Mouse (Mus musculus) brown adipose tissue, adult 24 weeks (tissue): ENCODE results near the gene Map2. TPM values are rescaled to one million over a fixed set of nuclear protein-coding genes. Genes with fewer than 3 reads are reported as not detected.

Experiments
- H3K27ac ChIP-seq: fragments of 200-500 bp; replicated peaks from 2 replicates; pipeline ENCODE4 v1.5.1; 2012; ENCODE audit warnings: low read depth, mild to moderate bottlenecking, low read length
- H3K4me1 ChIP-seq: fragments of 200-500 bp; 2 replicates; pipeline ENCODE4 v1.6.1; 2012; ENCODE audit warnings: low read length, mixed read lengths; ENCODE audit not compliant: control insufficient read depth, insufficient read depth, insufficient read length
- H3K4me3 ChIP-seq: fragments of 200-500 bp; 2 replicates; pipeline ENCODE4 v1.5.1; 2012; ENCODE audit warnings: low read depth, mild to moderate bottlenecking, low read length, moderate library complexity; ENCODE audit not compliant: insufficient read depth
- polyA plus RNA-seq: library from polyadenylated mRNA; stranded (reverse); fragments of >200 nt; gene quantifications from 2 replicates; pipeline ENCODE4 v1.2.4, GENCODE M21; 2012; ENCODE audit not compliant: missing spikeins, insufficient read depth, insufficient read length

The Map2 gene
- polyA plus RNA-seq, 1 experiment, result 3.6 TPM

DNA sequence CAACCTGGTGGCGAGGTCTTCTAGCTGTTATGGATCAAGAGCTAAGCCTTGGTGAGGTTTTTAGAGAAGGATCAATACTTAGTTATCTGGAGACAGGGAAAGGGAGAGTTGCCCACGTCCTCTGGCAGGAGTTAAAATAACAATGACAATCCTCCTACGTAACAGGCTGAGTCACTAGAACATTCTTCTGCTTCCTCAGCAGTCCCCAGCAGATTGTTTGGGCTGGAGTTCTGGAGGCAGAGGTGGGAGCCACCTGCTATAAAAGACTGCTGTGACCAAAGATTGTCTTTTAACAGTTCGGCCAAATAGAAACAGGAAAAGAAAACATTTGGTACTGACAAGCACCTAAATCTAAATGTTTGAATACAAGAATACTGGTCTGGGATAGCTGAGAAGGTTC is 190.5 kb downstream of the Map2 start:
- Histone ChIP-seq H3K4me3 (no peak overlapping the region), H3K4me1 (no peaks in the 10 kb centered on the region), H3K27ac (no peak overlapping the region)

DNA sequence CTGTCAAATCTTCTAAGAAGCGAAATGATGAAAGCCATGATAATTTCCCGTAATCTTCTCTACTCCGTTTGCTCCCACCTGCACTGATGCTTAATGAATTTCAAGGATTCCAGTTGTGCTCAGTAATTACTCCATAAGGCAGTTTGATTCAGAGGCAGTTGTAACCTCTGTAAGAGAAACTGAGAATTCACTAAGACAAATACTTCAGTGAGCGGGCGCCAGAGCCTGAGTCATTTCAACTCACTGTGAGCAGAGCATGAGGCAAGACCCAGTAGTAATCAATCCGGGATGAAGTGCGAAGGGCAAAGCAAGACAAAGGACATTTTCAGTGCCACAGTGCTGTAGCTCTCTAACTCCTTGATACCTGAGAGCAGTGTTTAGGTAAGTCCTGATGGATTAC is 194.4 kb downstream of the Map2 start:
- Histone ChIP-seq H3K27ac (no peak overlapping the region), H3K4me1 (no peaks in the 10 kb centered on the region), H3K4me3 (no peak overlapping the region)

DNA sequence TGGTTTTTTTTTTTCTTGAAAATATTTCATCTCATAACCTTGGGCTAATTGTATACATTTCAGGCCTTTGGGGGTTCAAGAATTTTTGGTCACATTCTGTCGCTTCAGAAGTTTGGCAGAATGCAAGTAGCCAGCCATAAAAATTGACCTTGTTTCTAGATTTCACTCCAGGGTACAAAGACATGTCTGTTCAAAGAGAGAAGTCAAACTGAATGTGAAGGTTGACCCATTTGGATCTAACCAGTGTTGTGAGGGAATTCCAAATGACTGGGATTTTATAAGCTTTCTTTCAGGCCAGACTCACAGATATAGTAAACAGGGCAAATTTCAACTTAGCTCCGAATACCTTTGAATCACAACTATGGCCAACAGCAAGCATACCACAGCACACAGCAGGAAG is 196.3 kb downstream of the Map2 start:
- Histone ChIP-seq H3K4me3 (no peak overlapping the region), H3K4me1 (no peaks in the 10 kb centered on the region), H3K27ac (no peak overlapping the region)

DNA sequence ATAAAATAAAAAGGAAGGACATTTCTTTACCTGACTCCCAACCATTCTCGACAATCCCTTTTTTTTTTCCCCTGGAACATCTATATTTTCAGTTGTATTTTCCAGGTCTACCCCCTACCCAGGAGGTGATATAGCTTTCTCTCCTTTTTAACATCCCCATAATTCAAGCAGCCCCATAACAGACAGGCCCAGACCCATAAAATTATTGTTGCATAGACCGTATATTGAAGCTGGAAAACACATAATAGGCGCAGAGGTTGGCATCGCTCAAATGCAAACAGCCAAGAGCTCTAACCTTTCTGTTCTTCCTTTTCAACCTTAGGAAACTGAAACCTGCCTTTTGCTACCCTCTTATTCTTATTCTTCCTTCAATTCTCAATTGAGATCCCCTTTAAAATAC is 211.2 kb downstream of the Map2 start:
- Histone ChIP-seq H3K27ac (no peak overlapping the region), H3K4me1 (no peaks in the 10 kb centered on the region), H3K4me3 (no peak overlapping the region)

DNA sequence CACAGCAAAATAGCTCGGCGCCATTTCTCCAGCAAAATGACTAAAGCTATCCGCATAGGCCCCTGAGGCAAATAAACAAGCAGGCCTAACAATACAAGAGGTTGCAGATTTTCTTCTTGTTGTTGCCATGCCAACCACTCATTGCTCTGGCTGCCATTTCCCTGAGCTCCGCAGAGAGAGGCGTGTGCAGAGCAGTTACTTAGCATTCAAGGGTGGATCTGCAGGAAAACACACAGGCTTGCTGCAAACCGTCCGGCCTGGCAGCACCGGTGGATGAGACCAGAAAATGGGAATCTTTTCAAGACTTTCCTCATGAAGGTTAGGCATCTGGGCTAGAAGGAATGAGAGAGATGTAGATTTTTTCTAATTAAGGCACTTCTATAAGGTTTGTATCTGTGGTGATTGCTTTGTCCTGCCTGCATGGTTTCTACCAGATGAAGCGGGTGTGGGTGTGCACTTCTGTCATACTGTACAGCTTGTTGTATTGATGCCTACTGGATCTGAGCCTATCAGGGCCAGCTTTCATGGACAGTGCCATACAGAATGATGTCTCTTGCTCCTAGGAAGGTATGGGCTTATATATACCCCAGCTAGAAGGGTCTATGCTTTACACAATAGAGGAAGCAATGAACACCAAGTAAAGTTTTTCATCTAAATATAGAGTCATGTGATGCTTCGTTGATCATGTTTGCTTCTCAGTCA is 211.8 kb downstream of the Map2 start:
- Histone ChIP-seq H3K4me1 (no peaks in the 10 kb centered on the region), H3K4me3 (no peak overlapping the region), H3K27ac (no peak overlapping the region)

DNA sequence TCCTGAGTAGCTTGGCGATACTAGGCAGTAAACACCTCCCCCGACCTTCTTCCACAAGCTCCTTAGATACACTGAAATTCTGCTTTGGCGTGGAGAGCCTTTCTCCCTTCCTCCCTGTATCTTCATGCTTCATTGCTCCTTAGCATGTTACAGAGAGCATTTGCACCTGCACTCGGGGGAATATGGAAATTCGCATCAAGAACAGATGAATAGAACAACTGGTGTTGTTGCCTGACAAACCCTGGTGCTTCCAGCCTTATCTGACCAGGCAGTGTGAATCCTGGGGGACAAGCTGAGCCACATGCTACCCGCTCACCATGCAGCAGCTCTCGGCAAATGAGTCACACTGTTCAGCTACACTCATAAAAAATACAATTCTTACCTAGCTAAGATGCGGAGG is 213.5 kb downstream of the Map2 start:
- Histone ChIP-seq H3K4me1 (no peaks in the 10 kb centered on the region), H3K4me3 (no peak overlapping the region), H3K27ac (no peak overlapping the region)

DNA sequence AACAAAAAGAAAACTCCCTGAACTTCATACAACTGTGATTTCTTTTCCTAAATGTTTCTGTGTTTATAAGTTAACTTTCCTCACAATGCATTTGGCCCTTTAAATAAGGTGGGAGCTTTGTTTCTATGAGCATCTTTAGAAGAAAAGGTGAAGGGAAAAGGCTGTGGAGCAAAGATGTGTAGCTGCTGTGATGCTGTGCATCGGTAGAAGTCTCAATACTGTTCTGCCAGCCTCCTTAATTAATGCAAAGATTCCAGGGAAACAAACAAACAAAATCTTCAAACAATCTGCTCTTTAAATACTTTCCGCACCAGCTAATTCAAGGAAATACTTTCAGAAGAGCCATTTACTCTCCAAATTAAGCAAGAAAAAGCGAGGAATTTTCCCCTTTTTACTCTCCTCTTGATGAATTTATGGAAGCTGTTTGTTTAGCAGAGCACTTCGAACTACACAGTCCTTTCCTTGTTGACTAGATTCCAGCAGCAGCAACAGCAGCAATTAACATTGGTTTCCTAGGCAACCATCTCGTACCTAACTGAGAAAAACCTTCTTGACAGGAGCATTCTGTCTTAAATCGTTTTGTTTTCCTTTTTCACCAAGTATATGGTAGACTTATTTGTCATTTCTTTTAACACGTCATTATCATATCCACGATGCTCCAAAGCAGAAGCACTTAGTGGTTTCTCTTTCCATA is 220.0 kb downstream of the Map2 start:
- Histone ChIP-seq H3K4me3 (no peak overlapping the region), H3K4me1 (no peaks in the 10 kb centered on the region), H3K27ac (no peak overlapping the region)

DNA sequence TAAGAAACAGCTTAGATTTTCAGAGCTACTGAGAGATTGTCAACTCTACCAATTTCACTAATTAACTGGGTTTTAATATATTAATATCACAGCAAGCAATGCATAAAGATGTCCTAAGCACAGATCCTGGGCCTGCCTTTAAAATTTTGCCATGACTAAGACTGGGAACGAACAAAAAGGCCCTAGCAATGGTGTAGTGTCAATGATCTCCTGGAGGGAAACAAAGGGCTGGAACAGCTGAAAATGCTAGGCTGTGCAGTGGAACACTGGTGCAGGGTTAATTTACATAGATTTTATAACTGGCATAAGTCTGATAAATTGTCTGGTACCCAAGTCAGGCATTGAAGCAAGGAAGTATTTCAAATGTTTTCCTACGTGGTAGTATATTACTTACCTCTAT is 220.8 kb downstream of the Map2 start:
- Histone ChIP-seq H3K27ac (no peak overlapping the region), H3K4me1 (no peaks in the 10 kb centered on the region), H3K4me3 (no peak overlapping the region)

DNA sequence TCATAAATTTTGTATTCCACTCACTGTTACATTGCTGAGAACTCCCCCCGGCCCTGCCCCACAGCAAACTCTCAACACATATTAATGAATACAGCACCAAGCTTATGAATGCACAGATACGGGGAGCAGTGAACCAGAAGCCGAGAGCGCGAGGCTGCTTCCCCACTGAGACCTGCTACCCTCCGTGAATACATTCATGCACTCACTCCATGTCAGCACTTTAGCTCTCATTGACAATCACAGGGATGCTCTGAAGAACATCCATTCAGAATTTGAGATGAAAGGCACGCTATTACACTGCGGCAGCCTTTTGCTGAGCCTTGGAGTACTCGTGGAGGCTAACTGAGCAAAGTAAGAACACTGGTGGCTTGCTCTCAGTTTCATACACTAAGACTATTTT is 226.8 kb downstream of the Map2 start:
- no peaks in the 10 kb centered on the region for H3K4me1 ChIP-seq
- no peak overlapping the region for H3K4me3 ChIP-seq
- H3K27ac ChIP-seq, result no peak overlapping the region

DNA sequence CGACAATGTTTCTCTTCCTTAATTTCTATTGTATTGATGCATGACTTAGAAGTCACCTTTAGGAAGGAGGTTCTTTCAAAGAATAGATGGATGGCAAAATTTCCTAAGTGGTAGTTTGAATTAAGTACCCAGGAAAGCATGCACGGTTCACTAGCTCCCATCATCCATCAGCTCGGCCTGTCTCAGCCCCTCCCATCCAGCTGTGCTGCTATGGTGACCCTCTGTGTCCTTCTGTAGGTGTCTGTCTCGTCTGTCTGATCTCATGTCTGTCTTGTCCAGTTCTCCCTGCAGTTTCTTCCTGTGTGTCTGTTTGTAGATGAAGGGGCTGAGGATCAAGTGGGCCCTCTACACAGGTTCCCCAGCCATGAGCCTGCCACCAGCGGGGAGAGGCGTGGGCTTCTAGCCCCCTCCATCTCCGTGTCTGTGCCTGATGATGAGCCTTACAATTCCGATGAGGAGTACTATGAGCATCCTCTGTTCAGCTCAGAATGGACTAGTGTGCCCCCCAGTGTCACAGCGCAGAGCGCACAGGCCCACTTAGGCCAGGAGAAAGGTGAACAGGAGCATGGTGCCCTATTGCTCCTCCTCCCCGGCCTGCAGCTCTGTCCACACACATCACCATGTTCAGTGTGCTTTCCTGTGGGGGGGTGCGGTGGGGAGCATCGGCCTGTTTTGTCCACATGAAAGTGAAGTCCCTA is 232.3 kb downstream of the Map2 start:
- Histone ChIP-seq H3K4me3 (no peak overlapping the region), H3K27ac (no peak overlapping the region), H3K4me1 (no peaks in the 10 kb centered on the region)

DNA sequence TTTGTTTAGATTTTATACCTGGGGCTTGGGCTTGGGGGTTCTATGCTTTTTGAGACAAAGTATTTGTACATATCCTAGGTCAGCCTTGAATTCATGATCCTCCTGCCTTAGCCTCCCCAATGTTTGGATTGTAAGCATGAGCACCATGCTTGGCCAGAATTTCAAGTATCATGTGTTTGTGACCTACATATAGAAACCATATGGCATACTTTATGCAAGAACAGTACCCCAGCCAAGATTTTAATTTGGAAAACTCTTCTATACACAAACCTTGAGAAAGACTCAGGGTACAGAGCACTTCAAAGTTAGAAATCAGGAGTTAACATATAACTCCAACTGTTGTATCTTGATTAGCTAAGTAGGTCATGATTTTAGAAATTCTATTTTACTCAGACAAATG is 243.3 kb downstream of the Map2 start:
- no peak overlapping the region for H3K27ac ChIP-seq
- no peak overlapping the region for H3K4me3 ChIP-seq
- no peaks in the 10 kb centered on the region for H3K4me1 ChIP-seq

DNA sequence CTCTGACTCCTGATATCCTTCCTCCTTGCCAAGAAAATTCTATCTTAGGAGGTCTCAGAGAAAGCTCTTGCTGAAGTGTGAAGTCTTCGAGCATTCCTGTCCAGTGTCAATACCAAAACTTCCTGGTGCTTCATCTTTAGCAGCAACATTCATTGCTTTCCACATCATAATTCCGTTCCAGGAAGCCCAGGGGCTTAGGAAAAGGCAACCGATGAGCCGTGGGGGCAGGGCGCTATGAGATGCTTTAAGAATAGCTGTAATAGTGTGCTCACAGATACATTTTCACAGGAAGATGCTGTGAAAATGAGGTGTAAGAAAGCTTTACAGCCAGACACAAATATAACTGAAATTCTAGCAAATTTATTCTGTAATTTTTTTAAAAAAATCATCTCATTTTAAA is 251.0 kb downstream of the Map2 start:
- H3K4me1 ChIP-seq, result no peaks in the 10 kb centered on the region

DNA sequence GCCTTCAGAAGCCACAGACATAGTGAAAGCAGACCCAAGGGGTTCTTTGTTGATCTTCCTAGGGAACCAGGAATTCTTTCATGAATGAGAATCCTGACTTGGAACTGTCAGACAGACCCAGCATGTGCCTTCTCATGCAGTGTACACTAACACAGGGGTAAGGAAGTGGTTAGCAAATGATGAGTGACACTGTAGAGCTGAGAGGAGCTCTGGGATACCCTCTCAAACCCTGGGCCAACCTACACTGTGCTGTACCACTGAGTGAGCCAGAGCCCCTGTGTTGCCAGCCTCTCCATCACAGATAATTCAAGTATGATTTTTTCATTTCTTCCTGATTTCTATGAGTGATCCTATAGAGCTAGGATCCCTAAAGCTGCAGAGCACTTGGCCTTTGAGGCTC is 255.9 kb downstream of the Map2 start:
- Histone ChIP-seq H3K27ac (no peak overlapping the region), H3K4me1 (no peaks in the 10 kb centered on the region)

More for the DNA sequence above, 251.0 kb downstream of the Map2 start:
- Histone ChIP-seq H3K4me3 (no peak overlapping the region), H3K27ac (no peak overlapping the region)

DNA sequence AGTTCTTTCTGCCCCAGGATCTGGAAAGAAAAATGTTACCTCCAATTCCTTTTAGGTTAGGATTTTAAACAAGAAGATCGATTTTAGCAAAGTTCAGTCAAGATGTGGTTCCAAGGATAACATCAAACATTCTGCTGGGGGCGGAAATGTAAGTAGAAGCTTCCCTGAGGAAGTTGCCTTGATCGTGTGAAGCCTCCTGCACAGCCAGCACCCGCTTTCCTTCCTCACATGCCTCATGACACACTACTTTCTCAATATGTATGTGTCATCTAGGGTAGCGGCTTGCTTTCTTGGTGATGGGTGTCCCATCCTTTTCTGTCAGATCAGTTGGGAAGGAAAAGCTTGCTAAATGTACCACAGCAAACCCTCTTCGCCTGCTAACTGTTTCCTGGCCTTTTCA is 256.4 kb downstream of the Map2 start:
- H3K4me3 ChIP-seq, result no peak overlapping the region
- no peaks in the 10 kb centered on the region for H3K4me1 ChIP-seq
- H3K27ac ChIP-seq, result no peak overlapping the region

More for the DNA sequence above, 255.9 kb downstream of the Map2 start:
- no peak overlapping the region for H3K4me3 ChIP-seq

DNA sequence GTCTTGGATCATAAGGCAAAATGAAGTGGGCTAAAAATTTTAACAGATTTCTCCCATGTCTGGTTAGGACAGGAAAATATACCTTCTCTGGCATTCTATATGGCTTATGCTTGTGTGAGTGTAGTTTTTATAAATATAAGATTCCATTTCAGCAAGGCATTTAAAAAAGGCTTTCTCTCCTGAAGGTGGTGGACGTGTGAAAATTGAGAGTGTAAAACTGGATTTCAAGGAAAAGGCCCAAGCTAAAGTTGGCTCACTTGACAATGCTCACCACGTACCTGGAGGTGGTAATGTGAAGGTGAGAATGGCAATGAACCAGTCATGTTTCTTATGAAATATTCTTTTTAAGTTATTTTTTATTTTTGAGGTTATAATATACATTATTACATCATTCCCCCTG is 263.0 kb downstream of the Map2 start:
- no peak overlapping the region for H3K27ac ChIP-seq
- no peaks in the 10 kb centered on the region for H3K4me1 ChIP-seq

DNA sequence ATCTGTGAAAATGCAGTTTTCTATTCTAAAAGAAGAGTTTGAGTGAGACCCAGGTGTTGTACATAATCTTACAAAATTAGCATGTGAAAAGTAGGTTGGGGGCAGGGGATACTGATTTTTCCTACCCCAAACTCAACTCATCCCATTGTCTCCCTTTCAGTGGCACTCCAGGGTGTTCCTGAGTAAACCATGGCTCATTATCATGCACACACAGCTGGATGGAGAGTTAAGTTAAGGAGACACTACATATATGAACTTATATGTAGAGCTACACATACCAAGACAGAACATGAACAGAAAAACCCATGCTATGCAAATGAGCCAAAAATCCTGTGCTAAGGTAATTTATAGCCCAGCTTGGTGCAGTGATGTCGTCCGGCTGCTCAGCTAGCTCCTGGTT is 267.8 kb downstream of the Map2 start:
- Histone ChIP-seq H3K4me3 (no peak overlapping the region), H3K27ac (no peak overlapping the region), H3K4me1 (no peaks in the 10 kb centered on the region)

More for the DNA sequence above, 263.0 kb downstream of the Map2 start:
- no peak overlapping the region for H3K4me3 ChIP-seq
